Mouse (Mus musculus) CD8-positive naive resting alpha-beta T cell, adult 2 months (primary cell): ENCODE results near the gene Mfsd4a.

Experiments
- DNase-seq, 2 experiments: peaks; one replicate each; pipeline ENCODE4 v3.0.0; 2022; ENCODE audit warnings: low read depth in 2 of 2, low spot score in 2 of 2

The Mfsd4a gene

DNA sequence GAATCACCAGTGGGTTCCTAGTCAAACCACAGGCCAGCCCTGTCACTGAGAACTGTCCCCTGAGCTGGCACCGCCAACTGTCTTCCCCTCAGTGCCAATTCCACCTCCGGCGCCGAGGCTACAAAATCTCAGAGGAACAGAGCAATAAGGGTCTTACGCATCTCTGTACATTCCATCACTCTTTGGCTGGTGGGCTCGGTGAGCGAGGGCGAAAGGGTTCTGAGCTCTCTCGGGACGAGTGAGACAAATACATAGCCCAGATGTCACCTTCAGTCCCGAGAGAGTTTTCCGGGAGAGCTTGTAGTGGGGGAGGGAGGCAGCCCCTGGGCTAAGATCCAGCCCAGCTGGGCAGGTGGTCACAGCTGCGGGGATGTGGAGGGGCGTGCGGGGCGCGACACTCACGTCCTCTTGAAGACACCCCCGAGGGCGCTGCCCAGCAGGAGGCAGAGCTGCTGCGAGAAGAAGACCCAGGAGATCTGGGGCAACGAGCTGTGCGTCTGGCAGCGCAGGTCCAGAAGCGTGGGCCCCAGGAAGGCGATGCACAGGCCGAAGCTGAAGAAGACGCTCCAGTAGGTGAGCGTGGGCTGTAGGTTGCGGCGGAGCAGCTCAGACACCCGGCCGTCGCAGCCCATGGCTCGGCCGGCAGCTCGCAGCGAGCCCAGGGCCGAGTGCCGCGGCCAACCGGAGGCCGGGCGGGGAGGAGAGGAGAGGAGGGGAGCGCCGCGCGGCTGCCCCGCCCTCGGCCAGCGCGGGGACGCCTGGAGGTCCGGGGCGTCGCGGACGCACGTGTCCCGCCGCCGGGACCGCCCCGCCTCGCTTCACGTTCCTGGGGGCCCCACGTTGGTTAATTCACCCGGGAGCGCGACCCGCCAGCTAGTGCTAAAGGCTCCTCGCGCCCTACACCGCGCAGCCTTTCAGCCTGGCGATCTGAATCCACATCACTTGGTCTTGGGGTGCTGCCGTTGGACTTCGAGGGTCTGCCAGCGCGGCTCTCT is at the start of gene Mfsd4a:
Gene Mfsd4a, minus strand, starts transcription at position 802 of the 995 bp plus-strand sequence.
- DNase-seq = no peak

DNA sequence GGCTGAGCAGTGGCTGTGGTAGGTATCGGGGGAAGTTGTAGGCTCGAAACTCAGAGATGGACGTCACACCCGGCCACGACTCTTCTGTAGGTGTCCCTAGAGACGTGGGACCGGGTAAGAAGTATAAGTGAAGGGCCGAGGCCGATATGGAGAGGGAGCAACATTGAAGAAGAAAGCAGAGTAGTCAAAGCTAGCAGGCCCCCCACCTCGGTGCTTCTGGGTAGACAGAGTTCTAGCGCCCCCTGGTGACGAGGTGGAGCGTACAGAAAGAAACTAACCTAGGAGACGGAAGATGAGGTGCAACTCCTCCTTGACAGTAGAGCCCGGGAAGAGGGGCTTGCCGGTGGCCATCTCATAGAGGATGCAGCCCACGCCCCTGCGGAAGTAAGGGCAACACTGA is 48.7 kb upstream of the Mfsd4a start:
- peak; percentile 62 to 64 for DNase-seq

- no peak for DNase-seq
These were observed 45.2 kb upstream of the Mfsd4a start for GRCm38 (mm10) chr1:132113098-132113497.

DNA sequence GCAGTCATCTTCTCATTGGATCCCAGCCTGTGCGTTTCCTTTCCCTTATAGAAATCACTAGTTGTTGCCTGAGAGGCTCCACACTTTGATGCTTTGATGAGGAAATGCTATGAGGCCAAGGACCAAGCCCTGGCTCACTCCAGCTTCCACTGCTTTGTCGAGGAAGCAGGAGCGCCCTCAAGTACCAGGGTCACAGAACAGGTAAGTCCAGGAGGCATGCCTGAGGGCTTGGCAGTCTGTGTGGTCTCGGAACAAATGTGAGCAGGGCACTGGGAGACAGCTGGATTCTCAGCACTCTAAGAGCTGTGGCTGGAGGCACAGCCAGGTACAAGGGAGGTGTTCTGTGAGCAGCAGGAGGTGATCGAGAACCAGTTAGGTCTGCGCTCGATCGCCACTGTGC is 44.6 kb upstream of the Mfsd4a start:
- DNase-seq = no peak

- DNase-seq = no peak
These were observed 43.5 kb upstream of the Mfsd4a start for GRCm38 (mm10) chr1:132111411-132111810.

- no peak for DNase-seq
These were observed 41.5 kb upstream of the Mfsd4a start for GRCm38 (mm10) chr1:132109368-132109767.

DNA sequence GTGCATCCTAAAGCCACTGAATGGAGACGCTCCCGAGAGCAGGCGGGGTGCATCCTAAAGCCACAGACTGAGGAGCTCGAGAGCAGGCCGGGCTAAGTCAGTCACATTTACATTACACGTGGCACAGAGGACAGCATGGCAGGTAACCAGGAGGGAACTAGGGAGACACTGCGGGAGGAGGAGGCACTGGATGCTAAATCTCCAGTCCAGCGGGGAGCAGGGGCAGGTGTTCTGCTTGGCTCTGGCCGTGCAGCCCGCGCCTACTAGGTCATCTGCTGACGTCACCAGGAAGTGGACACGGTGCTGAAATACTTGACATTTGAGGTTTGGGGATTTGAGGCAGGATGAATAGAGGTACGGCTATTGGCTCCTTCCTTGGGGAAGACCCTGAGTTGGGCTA is 36.5 kb upstream of the Mfsd4a start:
- DNase-seq = no peak

DNA sequence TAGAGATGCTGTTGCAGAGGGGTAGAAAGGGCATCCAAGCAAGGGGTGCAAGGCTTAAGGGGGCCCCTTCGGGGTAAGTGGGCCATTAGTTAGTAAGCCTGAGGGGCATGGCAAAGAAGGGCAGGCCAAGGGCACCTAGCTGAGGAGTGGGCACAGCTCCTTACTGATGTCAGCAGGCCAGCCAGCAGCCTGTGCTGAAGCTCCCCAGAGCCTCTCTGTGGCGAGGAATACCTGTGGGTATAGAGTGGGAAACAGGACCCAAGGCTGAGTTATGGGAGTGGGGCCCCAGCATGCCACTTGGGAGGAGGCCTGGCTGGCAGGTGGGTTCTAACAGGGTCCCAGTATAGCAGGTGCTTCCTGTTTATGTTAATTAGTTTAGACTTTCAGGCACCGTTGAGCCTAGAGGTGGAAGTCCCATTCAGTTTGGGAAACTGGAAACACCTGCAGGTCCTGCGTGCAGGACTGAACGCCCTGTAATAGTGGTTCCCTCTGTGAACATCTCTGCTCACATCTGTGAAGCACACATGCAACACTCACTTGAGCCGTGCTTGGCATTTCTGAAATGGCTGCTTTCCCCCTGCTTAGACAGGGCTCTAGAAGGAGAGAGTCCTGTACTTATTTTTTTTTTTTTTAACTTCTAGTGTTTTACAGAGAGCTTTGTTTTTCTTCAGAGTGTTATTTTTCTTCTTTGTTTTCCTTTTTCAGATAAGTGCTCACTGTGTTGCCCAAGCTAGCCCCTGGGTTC is 34.3 kb upstream of the Mfsd4a start:
- no peak for DNase-seq

DNA sequence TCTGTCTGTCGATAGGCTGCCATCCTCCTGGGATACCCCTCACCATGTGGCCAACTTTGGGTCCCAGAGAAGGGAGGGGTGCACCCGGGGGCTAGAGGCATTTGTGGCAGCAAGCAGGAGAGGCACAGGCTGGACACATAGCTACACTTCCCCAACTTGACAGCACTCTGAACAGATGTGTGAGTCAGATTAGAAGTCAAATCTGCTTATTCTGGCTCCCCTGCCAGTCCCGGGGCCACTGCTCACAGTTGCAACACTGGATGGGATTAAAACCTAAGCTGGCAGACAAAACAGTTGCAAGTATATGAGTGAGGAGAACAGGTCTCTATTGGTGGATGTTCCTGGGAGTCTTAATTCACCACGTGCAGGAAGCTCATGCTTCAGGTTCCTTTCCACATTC is 31.9 kb upstream of the Mfsd4a start:
- no peak for DNase-seq

- no peak for DNase-seq
These were observed 31.2 kb upstream of the Mfsd4a start for GRCm38 (mm10) chr1:132099016-132099415.

DNA sequence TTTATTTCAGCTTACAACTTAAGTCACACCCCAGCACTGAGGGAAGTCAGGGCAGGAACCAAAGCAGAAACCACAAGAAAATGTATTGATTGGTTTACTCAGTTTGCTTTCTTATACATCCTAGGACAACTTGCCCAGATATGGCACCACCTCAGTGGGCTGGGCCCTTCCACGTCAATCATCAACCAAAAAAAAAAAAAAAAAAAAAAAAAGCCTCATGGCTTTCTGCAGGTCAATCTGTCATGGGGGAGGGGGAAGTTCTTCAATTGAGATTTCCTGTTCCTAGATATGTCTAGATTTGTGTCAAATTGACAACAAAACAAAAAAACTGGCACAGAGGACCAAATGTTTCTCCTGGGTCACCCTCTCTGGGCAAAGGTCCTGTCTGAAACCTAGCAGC is 30.2 kb upstream of the Mfsd4a start:
- DNase-seq = no peak

DNA sequence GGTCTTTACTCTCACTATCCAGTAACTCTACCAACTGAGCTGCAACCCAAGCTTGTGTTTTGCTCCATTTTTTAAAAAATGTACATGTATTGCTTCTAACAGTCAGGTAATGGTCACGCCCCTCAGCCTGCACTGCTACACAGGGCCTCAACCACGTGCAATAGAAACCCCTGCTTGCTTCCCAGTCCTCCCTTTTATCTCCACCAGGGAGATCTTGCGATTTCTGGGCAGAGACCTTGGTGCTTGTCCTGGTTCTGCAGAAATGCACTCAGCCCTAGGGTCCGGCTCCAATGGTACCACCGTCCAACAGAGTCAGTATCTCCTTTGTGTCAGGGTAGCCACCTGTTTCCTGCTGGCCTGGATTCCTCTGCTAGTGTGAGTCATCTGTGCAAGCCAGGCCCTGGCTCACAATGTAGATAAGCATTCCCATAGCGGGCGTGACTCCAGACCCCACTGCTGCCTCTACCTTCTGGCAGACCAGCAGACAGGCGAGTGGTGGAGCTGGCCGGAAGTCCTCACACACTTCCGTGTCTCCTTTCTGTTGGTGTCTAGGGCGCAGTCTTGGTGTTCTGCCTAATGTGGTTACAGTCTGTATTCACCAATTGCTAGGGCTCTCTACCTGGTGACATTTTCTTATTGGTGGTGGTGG is 27.6 kb upstream of the Mfsd4a start:
- DNase-seq = no peak

- no peak for DNase-seq
These were observed 25.4 kb upstream of the Mfsd4a start for GRCm38 (mm10) chr1:132093269-132093668.

GRCm38 (mm10) chr1:132090266-132090665 is 22.4 kb upstream of the Mfsd4a start:
- DNase-seq = no peak

DNA sequence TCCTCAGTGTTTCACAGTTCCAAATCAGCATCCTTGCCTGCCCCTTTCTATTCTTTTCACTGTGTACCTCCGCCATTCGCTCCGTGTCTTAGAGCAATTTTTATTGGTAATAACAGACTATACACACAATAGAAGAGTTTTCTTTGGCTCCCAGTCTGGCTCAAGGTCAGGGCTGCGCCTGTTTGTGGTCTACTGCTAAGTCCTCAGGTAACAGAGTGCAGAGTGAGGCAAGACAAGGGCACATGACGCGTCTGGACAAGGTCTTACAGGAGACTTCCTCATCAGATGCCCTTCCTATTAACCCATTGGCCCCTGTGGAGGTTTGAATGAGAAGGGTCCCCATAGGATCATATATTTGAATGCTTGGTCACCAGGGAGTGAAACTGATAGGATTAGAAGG is 21.9 kb upstream of the Mfsd4a start:
- DNase-seq = no peak

GRCm38 (mm10) chr1:132088181-132088671 is 20.4 kb upstream of the Mfsd4a start:
- DNase-seq = no peak

GRCm38 (mm10) chr1:132085181-132086049 is 17.6 kb upstream of the Mfsd4a start:
- no peak for DNase-seq

DNA sequence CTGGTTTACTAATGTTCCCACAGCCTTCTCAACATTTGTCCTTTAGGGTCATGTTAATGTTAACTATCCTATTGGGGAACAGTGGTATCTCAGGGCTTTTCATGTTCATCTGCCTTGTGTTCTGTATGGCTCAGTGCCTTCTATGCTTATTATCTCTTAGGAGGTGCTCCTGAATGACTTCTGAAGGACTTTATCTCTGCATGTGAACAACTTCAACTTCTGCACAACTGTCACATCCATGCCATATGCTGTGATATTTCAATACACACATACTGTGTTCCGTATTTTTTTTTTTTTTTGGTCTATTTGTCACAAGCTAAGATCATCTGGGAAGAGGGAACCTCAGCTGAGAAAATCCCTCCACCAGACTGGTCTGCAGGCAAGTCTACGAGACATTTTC is 10.6 kb upstream of the Mfsd4a start:
- DNase-seq = no peak

DNA sequence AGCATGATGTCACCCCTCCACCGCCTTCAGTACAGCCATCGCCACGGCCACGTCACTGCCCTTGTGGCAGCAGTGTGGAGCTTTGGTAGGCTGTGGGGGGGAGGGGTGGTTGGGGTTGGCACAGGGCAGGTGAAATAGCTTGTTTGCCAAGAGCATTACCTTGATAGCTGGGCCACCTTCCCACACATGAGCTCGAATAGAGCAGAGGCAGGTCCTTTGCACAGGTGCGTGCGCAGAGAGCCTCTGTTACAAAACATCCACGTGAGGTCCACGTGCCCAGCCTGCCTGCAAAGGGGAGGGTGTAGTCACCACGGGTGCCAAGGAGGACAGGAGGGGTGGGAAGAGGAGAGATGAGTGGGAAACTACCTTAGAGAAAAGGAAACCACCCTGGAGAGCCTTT is 7.7 kb upstream of the Mfsd4a start:
- no peak for DNase-seq

DNA sequence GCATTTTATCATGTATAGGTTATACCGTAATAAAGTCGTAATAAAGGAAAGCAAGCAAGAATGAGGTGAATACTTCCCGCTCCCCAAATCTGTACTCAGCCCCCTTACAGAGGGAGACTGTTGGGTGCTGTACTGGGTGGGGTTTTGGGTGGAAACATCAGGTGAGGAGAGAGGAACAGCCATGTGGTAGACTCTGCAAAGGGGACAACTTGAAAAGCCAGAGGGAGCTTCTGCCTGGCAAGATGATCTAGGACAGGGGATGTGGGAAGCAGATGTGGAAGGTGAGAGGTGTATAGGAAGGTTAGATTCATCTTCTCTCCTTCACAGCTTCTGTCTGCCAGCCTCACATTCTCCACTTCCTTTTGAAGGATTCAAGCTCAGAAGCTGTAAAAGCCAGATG is 2.8 kb upstream of the Mfsd4a start:
- no peak for DNase-seq

DNA sequence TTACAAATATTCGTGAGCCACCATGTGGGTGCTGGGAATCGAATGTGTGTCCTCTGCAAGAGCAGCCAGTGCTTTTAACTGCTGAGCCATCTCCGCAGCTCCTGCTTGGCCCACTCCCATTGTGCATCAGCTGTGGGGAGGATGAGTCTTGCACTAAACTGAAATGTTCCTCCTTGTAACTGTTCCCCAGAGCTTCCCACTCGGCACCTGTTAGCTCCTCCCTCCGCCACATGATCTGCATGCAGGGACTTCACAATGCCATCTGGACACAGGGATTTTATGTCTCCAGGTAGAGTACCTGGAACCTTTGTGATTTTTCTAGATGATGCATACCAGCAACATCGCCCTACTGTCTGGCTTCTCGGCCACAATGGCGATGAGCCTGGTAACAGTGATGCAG is 1.6 kb upstream of the Mfsd4a start:
- DNase-seq = no peak
